Mouse (Mus musculus) G1E (cell line): ENCODE measurements at regions not wholly inside any gene's neighbourhood (a gene's known extent, or its start where the extent isn't known, plus 50 kb on each side); places are given as distances from the start of the nearest gene placed in this dataset.

Source experiments
- ATAC-seq: 2 replicates; pipeline ENCODE4 v1.8.0; 2016; ENCODE audit warnings: mild to moderate bottlenecking; ENCODE audit not compliant: insufficient number of reproducible peaks, poor library complexity, low FRiP score, severe bottlenecking; ENCODE audit errors: extremely low read depth
- DNase-seq: peaks from one replicate; pipeline ENCODE4 v3.0.0; 2012; ENCODE audit warnings: low spot score
- H3K27me3 ChIP-seq: 2 replicates; pipeline ENCODE4 v1.6.1; 2012; ENCODE audit warnings: mild to moderate bottlenecking, low read length, inconsistent platforms; ENCODE audit not compliant: insufficient read depth
- H3K36me3 ChIP-seq: replicated peaks from 2 replicates; pipeline ENCODE3; 2012; ENCODE audit warnings: mild to moderate bottlenecking, inconsistent platforms
- H3K4me1 ChIP-seq: 2 replicates; pipeline ENCODE4 v1.6.1; 2012; ENCODE audit warnings: low read depth, low read length, inconsistent platforms, mixed read lengths; ENCODE audit not compliant: insufficient read depth
- H3K4me3 ChIP-seq: 2 replicates; pipeline ENCODE4 v1.5.1; 2012; ENCODE audit warnings: low read depth, mild to moderate bottlenecking, inconsistent platforms, low read length, moderate library complexity, mixed read lengths
- H3K9me3 ChIP-seq: replicated peaks from 2 replicates; pipeline ENCODE4 v1.6.1; 2012; ENCODE audit warnings: inconsistent platforms
- CTCF ChIP-seq: IDR thresholded peaks from 2 replicates; pipeline ENCODE4 v1.5.1; 2012; ENCODE audit warnings: low read depth, low read length, inconsistent platforms, mixed read lengths
- GATA1 ChIP-seq: IDR thresholded peaks from 2 replicates; pipeline ENCODE4 v1.6.1; 2012; ENCODE audit warnings: borderline replicate concordance, low read length, inconsistent platforms, mixed read lengths
- GATA2 ChIP-seq: IDR thresholded peaks from 2 replicates; pipeline ENCODE4 v1.6.1; 2012; ENCODE audit warnings: low read depth, low read length, inconsistent platforms, borderline replicate concordance
- POLR2AphosphoS5 ChIP-seq: IDR thresholded peaks from 2 replicates; pipeline ENCODE4 v1.6.1; 2012; ENCODE audit warnings: low read depth, low read length, inconsistent platforms; ENCODE audit not compliant: insufficient replicate concordance
- TAL1 ChIP-seq: conservative IDR thresholded peaks from 2 replicates; pipeline ENCODE4 v1.6.1; 2012; ENCODE audit warnings: low read depth, low read length, inconsistent platforms, mixed read lengths

- peak; percentile 49; the same call in 1 of the 2 replicates for ATAC-seq
- Histone ChIP-seq H3K9me3 (no peaks in the 10 kb centered on the region), H3K36me3 (no peaks in the 10 kb centered on the region), H3K27me3 (0 out of 2 replicates have a peak, but pooled peaks cover 3% of the 10 kb centered on the region), H3K4me1 (no peaks in the 10 kb centered on the region), H3K4me3 (no peak overlapping the region)
- peak; percentile 6 for DNase-seq
- no peak for TF ChIP-seq GATA2
- no peak for TF ChIP-seq TAL1
- peak; percentile 49 for TF ChIP-seq CTCF
These were observed 221.2 kb downstream of the Myh15 start for GRCm38 (mm10) chr16:49278478-49278877.

- DNase-seq: no peak
- Histone ChIP-seq H3K36me3 (no peaks in the 10 kb centered on the region), H3K4me3 (no peak overlapping the region), H3K4me1 (no peaks in the 10 kb centered on the region), H3K27me3 (0 out of 2 replicates have a peak, but pooled peaks cover 3% of the 10 kb centered on the region), H3K9me3 (no peaks in the 10 kb centered on the region)
- no peak for ATAC-seq
- no peak for TF ChIP-seq GATA1
These were observed 230.9 kb downstream of the Myh15 start for GRCm38 (mm10) chr16:49288096-49288714.

GRCm38 (mm10) chr16:49289200-49290079 is 232.2 kb downstream of the Myh15 start:
- DNase-seq (no peak), ATAC-seq (no peak)
- Histone ChIP-seq H3K36me3 (no peaks in the 10 kb centered on the region), H3K4me3 (no peak overlapping the region), H3K27me3 (0 out of 2 replicates have a peak, but pooled peaks cover 3% of the 10 kb centered on the region), H3K4me1 (no peaks in the 10 kb centered on the region), H3K9me3 (no peaks in the 10 kb centered on the region)
- TF ChIP-seq CTCF: no peak
- TF ChIP-seq TAL1: no peak
- no peak for TF ChIP-seq POLR2AphosphoS5
- no peak for TF ChIP-seq GATA1

GRCm38 (mm10) chr16:49303612-49304307 is 246.5 kb downstream of the Myh15 start:
- H3K36me3 ChIP-seq: no peaks in the 10 kb centered on the region
- no peak for DNase-seq
- H3K4me1 ChIP-seq: no peaks in the 10 kb centered on the region
- H3K27me3 ChIP-seq: 0 out of 2 replicates have a peak, but pooled peaks cover 7% of the 10 kb centered on the region
- no peak overlapping the region for H3K4me3 ChIP-seq
- no peaks in the 10 kb centered on the region for H3K9me3 ChIP-seq
- no peak for TF ChIP-seq TAL1
- TF ChIP-seq CTCF: no peak
- TF ChIP-seq POLR2AphosphoS5: no peak
- no peak for TF ChIP-seq GATA2
- no peak for TF ChIP-seq GATA1
- ATAC-seq: no peak

GRCm38 (mm10) chr16:49304354-49304753 is 247.1 kb downstream of the Myh15 start:
- Histone ChIP-seq H3K4me3 (no peak overlapping the region), H3K27me3 (0 out of 2 replicates have a peak, but pooled peaks cover 7% of the 10 kb centered on the region), H3K4me1 (no peaks in the 10 kb centered on the region), H3K9me3 (no peaks in the 10 kb centered on the region), H3K36me3 (no peaks in the 10 kb centered on the region)
- ATAC-seq (no peak), DNase-seq (no peak)
- TF ChIP-seq POLR2AphosphoS5 (no peak), CTCF (no peak), GATA2 (no peak), TAL1 (no peak), GATA1 (no peak)

- no peaks in the 10 kb centered on the region for H3K27me3 ChIP-seq
- H3K4me1 ChIP-seq: no peaks in the 10 kb centered on the region
- no peaks in the 10 kb centered on the region for H3K9me3 ChIP-seq
- ATAC-seq (no peak), DNase-seq (no peak)
- no peak overlapping the region for H3K4me3 ChIP-seq
- H3K36me3 ChIP-seq: no peaks in the 10 kb centered on the region
- TF ChIP-seq GATA1 (no peak), GATA2 (no peak), CTCF (no peak), TAL1 (no peak), POLR2AphosphoS5 (no peak)
These were observed 259.8 kb downstream of the Myh15 start for GRCm38 (mm10) chr16:49317061-49317460.
